Mouse (Mus musculus) bone marrow, adult 2 months (tissue): ENCODE measurements around the gene Ppm1m. TPM values are rescaled to one million over a fixed set of nuclear protein-coding genes. Genes with fewer than 3 reads are reported as not detected.

Experiments used
- H3K27ac ChIP-seq: fragments of 200-500 bp; 2 replicates; pipeline ENCODE4 v1.5.1; 2012; ENCODE audit warnings: low read depth, mild to moderate bottlenecking, control low read depth, inconsistent platforms, low read length; ENCODE audit not compliant: control insufficient read depth, poor library complexity, insufficient read depth
- H3K4me1 ChIP-seq: fragments of 200-500 bp; 2 replicates; pipeline ENCODE4 v1.6.1; 2011; ENCODE audit warnings: low read length; ENCODE audit not compliant: control insufficient read depth, insufficient read depth
- H3K4me3 ChIP-seq: fragments of 200-500 bp; replicated peaks from 2 replicates; pipeline ENCODE3; 2011; ENCODE audit warnings: mild to moderate bottlenecking, low read depth, low read length, control low read depth; ENCODE audit not compliant: control insufficient read depth
- CTCF ChIP-seq: fragments of 200-500 bp; IDR thresholded peaks from 2 replicates; pipeline ENCODE4 v1.5.1; 2011; ENCODE audit warnings: low read length, control low read depth; ENCODE audit not compliant: control insufficient read depth, insufficient read depth
- POLR2A ChIP-seq: fragments of 200-500 bp; IDR thresholded peaks from 2 replicates; pipeline ENCODE4 v1.6.1; 2011; ENCODE audit warnings: low read depth, mild to moderate bottlenecking, control low read depth, low read length, borderline replicate concordance; ENCODE audit not compliant: control insufficient read depth
- WGBS: fragments of 180-500 bp; shearing (Covaris S2); methylation state at CpG from one replicate; pipeline ENCODE4 v1.1.7; 2018; 5-methylcytosine and 5-hydroxymethylcytosine counted together
- polyA plus RNA-seq: library from polyadenylated mRNA; stranded (reverse); fragments of >200 nt; gene quantifications from 2 replicates; pipeline ENCODE4 v1.2.4, GENCODE M21; 2011; ENCODE audit warnings: low replicate concordance; ENCODE audit not compliant: missing spikeins, insufficient read depth, insufficient read length

Gene Ppm1m
- 32.4 and 91.7 TPM in 2 replicates for polyA plus RNA-seq

GRCm38 (mm10) chr9:106199535-106200272, at the start of gene Ppm1m:
Gene Ppm1m, minus strand, starts transcription at chr9:106199746.
- Histone ChIP-seq H3K27ac (peak within 1 kb of the TSS; percentile 94), H3K4me1 (peaks cover 6% of the 10 kb centered on the region; the same call in 1 of the 2 replicates), H3K4me3 (peak within 1 kb of the TSS; percentile 77)
- TF ChIP-seq CTCF = no peak
- no peak; the same call in 1 of the 2 replicates for TF ChIP-seq POLR2A
- WGBS = 37% methylated on average over 18 of the region's 18 CpGs

- peak overlapping the region; percentile 74 for H3K27ac ChIP-seq
- TF ChIP-seq POLR2A (peak; percentile 37; the same call in 1 of the 2 replicates), CTCF (no peak)
- peaks cover 2% of the 10 kb centered on the region; the same call in 1 of the 2 replicates for H3K4me1 ChIP-seq
- H3K4me3 ChIP-seq = peak overlapping the region; percentile 68
- 28% methylated on average over 19 of the region's 19 CpGs for WGBS
Observed at GRCm38 (mm10) chr9:106242813-106243488, 43.4 kb upstream of the Ppm1m start.

GRCm38 (mm10) chr9:106241541-106242164, 42.1 kb upstream of the Ppm1m start:
- 0 out of 2 replicates have a peak overlapping the region, but pooled peaks have one; percentile 16 for H3K27ac ChIP-seq
- no peak overlapping the region for H3K4me3 ChIP-seq
- WGBS = 73% methylated on average over 10 of the region's 10 CpGs
- no peak for TF ChIP-seq CTCF
- TF ChIP-seq POLR2A = no peak
- peaks cover 2% of the 10 kb centered on the region; the same call in 1 of the 2 replicates for H3K4me1 ChIP-seq

- WGBS = 82% methylated on average over 10 of the region's 10 CpGs
- TF ChIP-seq CTCF (no peak), POLR2A (no peak)
- Histone ChIP-seq H3K27ac (no peak overlapping the region), H3K4me1 (peaks cover 2% of the 10 kb centered on the region; the same call in 1 of the 2 replicates), H3K4me3 (no peak overlapping the region)
Observed at GRCm38 (mm10) chr9:106237878-106238277, 38.3 kb upstream of the Ppm1m start.

- H3K27ac ChIP-seq = no peak overlapping the region
- no peak overlapping the region for H3K4me3 ChIP-seq
- H3K4me1 ChIP-seq = peaks cover 2% of the 10 kb centered on the region; the same call in 1 of the 2 replicates
- WGBS = 79% methylated on average over 8 of the region's 8 CpGs
- TF ChIP-seq CTCF = no peak
- TF ChIP-seq POLR2A = no peak
Observed at GRCm38 (mm10) chr9:106237401-106237800, 37.9 kb upstream of the Ppm1m start.

- 64% methylated on average over 3 of the region's 3 CpGs for WGBS
- Histone ChIP-seq H3K4me3 (no peak overlapping the region), H3K4me1 (peaks cover 2% of the 10 kb centered on the region; the same call in 1 of the 2 replicates), H3K27ac (no peak overlapping the region)
- TF ChIP-seq POLR2A (no peak), CTCF (no peak)
Observed at GRCm38 (mm10) chr9:106236818-106237211, 37.3 kb upstream of the Ppm1m start.

GRCm38 (mm10) chr9:106236156-106236817, 36.7 kb upstream of the Ppm1m start:
- Histone ChIP-seq H3K4me3 (no peak overlapping the region), H3K4me1 (peaks cover 3% of the 10 kb centered on the region; the same call in 1 of the 2 replicates), H3K27ac (no peak overlapping the region)
- 89% methylated on average over 23 of the region's 23 CpGs for WGBS
- no peak for TF ChIP-seq CTCF
- TF ChIP-seq POLR2A = no peak
